Mouse (Mus musculus) kidney, postnatal 0 days (tissue): ENCODE results near the gene Ina. TPM values are rescaled to one million over a fixed set of nuclear protein-coding genes. Genes with fewer than 3 reads are reported as not detected.

Experiments
- ATAC-seq: fragments of 200-750 bp; cut with Nextera tagmentation; replicated peaks from 2 replicates; pipeline ENCODE4 v1.8.0; 2017; ENCODE audit warnings: low read depth, moderate number of reproducible peaks, moderate TSS enrichment, moderate library complexity; ENCODE audit not compliant: low FRiP score
- DNase-seq: peaks from one replicate; pipeline ENCODE4 v3.0.0-alpha.2; 2016; ENCODE audit warnings: low spot score
- H3K27ac ChIP-seq: fragments of 300-500 bp; sonication (generic); 2 replicates; pipeline ENCODE4 v1.5.1; 2014; ENCODE audit warnings: mild to moderate bottlenecking
- H3K27me3 ChIP-seq: fragments of 300-500 bp; sonication (generic); 2 replicates; pipeline ENCODE4 v1.6.1; 2014; ENCODE audit warnings: low read length, mixed read lengths; ENCODE audit not compliant: insufficient read depth
- H3K36me3 ChIP-seq: fragments of 300-500 bp; sonication (generic); 2 replicates; pipeline ENCODE4 v1.6.1; 2014; ENCODE audit warnings: low read length, mixed read lengths; ENCODE audit not compliant: insufficient read depth
- H3K4me1 ChIP-seq: fragments of 300-500 bp; sonication (generic); replicated peaks from 2 replicates; pipeline ENCODE4 v1.6.1; 2014; ENCODE audit warnings: antibody characterized with exemption, low read length, mixed read lengths; ENCODE audit not compliant: insufficient read depth
- H3K4me2 ChIP-seq: fragments of 300-500 bp; sonication (generic); 2 replicates; pipeline ENCODE4 v1.6.1; 2014; ENCODE audit warnings: mild to moderate bottlenecking, low read length, moderate library complexity, mixed read lengths
- H3K4me3 ChIP-seq: fragments of 300-500 bp; sonication (generic); replicated peaks from 2 replicates; pipeline ENCODE4 v1.5.1; 2014; ENCODE audit warnings: low read depth, low read length
- H3K9ac ChIP-seq: fragments of 300-500 bp; sonication (generic); 2 replicates; pipeline ENCODE4 v1.6.1; 2014; ENCODE audit warnings: low read depth, low read length
- H3K9me3 ChIP-seq: fragments of 300-500 bp; sonication (generic); replicated peaks from 2 replicates; pipeline ENCODE4 v1.6.1; 2016; ENCODE audit warnings: low read length, inconsistent platforms, mixed read lengths
- CTCF ChIP-seq: IDR thresholded peaks from 2 replicates; pipeline ENCODE4 v1.5.1; 2016; ENCODE audit warnings: antibody characterized with exemption, low read depth, mild to moderate bottlenecking, moderate library complexity
- WGBS: fragments of 180-500 bp; shearing (Covaris S2); extraction: QIAGEN DNeasy Blood & Tissue Kit; methylation state at CpG from one replicate; pipeline ENCODE4 v1.1.7; 2014; 5-methylcytosine and 5-hydroxymethylcytosine counted together
- polyA plus RNA-seq: library from polyadenylated mRNA; unstranded; fragments of >200 nt; fragmentation: Nextera tagmentation; extraction: Ambion mirVana; gene quantifications from 2 replicates; pipeline ENCODE4 v1.2.1, GENCODE M21; 2015

Ina gene
- polyA plus RNA-seq, 1 experiment from 2014 or later, result 0.24 TPM

- H3K27ac ChIP-seq, result no peak overlapping the region
- H3K36me3 ChIP-seq, result no peaks in the 10 kb centered on the region
- H3K9ac ChIP-seq, result no peak overlapping the region
- H3K4me1 ChIP-seq, result peaks cover 9% of the 10 kb centered on the region
- no peak for DNase-seq
- 5% methylated on average over 9 of the region's 9 CpGs for whole genome bisulfite sequencing
- peaks cover 43% of the 10 kb centered on the region for H3K27me3 ChIP-seq
- TF ChIP-seq CTCF, result no peak
- H3K4me2 ChIP-seq, result no peak overlapping the region
- ATAC-seq, result no peak
- no peak overlapping the region for H3K4me3 ChIP-seq
- no peaks in the 10 kb centered on the region for H3K9me3 ChIP-seq
These were observed 1.5 kb downstream of the Ina start for GRCm38 (mm10) chr19:47015965-47016364.

GRCm38 (mm10) chr19:47016487-47016886, 2.0 kb downstream of the Ina start:
- no peaks in the 10 kb centered on the region for H3K36me3 ChIP-seq
- H3K27me3 ChIP-seq, result peaks cover 43% of the 10 kb centered on the region
- H3K9me3 ChIP-seq, result no peaks in the 10 kb centered on the region
- TF ChIP-seq CTCF, result no peak
- WGBS, result under 1% methylated on average over 15 of the region's 15 CpGs
- no peak overlapping the region for H3K4me2 ChIP-seq
- peaks cover 9% of the 10 kb centered on the region for H3K4me1 ChIP-seq
- DNase-seq, result peak; percentile 92
- no peak for ATAC-seq
- no peak overlapping the region for H3K9ac ChIP-seq
- H3K27ac ChIP-seq, result no peak overlapping the region
- no peak overlapping the region for H3K4me3 ChIP-seq

GRCm38 (mm10) chr19:47017831-47018230, 3.3 kb downstream of the Ina start:
- peaks cover 9% of the 10 kb centered on the region for H3K4me1 ChIP-seq
- H3K9ac ChIP-seq, result no peak overlapping the region
- DNase-seq, result no peak
- no peaks in the 10 kb centered on the region for H3K36me3 ChIP-seq
- H3K27me3 ChIP-seq, result peaks cover 38% of the 10 kb centered on the region
- no peak overlapping the region for H3K4me3 ChIP-seq
- H3K4me2 ChIP-seq, result no peak overlapping the region
- WGBS, result 3% methylated on average over 3 of the region's 3 CpGs
- H3K27ac ChIP-seq, result no peak overlapping the region
- H3K9me3 ChIP-seq, result no peaks in the 10 kb centered on the region
- no peak for ATAC-seq
- no peak for TF ChIP-seq CTCF

GRCm38 (mm10) chr19:47018330-47018729, 3.8 kb downstream of the Ina start:
- H3K36me3 ChIP-seq, result no peaks in the 10 kb centered on the region
- no peak for TF ChIP-seq CTCF
- no peak overlapping the region for H3K9ac ChIP-seq
- peaks cover 33% of the 10 kb centered on the region for H3K27me3 ChIP-seq
- no peak for ATAC-seq
- WGBS, result 27% methylated on average over 2 of the region's 2 CpGs
- no peaks in the 10 kb centered on the region for H3K9me3 ChIP-seq
- no peak for DNase-seq
- H3K27ac ChIP-seq, result no peak overlapping the region
- peaks cover 9% of the 10 kb centered on the region for H3K4me1 ChIP-seq
- H3K4me2 ChIP-seq, result no peak overlapping the region
- H3K4me3 ChIP-seq, result no peak overlapping the region

- H3K36me3 ChIP-seq, result no peaks in the 10 kb centered on the region
- 21% methylated on average over 6 of the region's 6 CpGs for WGBS
- peaks cover 24% of the 10 kb centered on the region for H3K27me3 ChIP-seq
- H3K4me2 ChIP-seq, result no peak overlapping the region
- no peak overlapping the region for H3K27ac ChIP-seq
- no peak overlapping the region for H3K4me3 ChIP-seq
- H3K9ac ChIP-seq, result no peak overlapping the region
- DNase-seq (no peak), ATAC-seq (no peak)
- TF ChIP-seq CTCF, result no peak
- no peaks in the 10 kb centered on the region for H3K9me3 ChIP-seq
- H3K4me1 ChIP-seq, result peaks cover 9% of the 10 kb centered on the region
These were observed 4.8 kb downstream of the Ina start for GRCm38 (mm10) chr19:47019326-47019725.

GRCm38 (mm10) chr19:47022709-47023108, 8.2 kb downstream of the Ina start:
- 77% methylated on average over 4 of the region's 4 CpGs for WGBS
- H3K9me3 ChIP-seq, result no peaks in the 10 kb centered on the region
- no peaks in the 10 kb centered on the region for H3K4me1 ChIP-seq
- TF ChIP-seq CTCF, result no peak
- ATAC-seq (no peak), DNase-seq (no peak)
- peaks cover 4% of the 10 kb centered on the region; the same call in 1 of the 2 replicates for H3K27me3 ChIP-seq
- H3K4me3 ChIP-seq, result no peak overlapping the region
- no peak overlapping the region for H3K9ac ChIP-seq
- no peaks in the 10 kb centered on the region for H3K36me3 ChIP-seq
- H3K27ac ChIP-seq, result no peak overlapping the region
- no peak overlapping the region for H3K4me2 ChIP-seq

GRCm38 (mm10) chr19:47023546-47023945, 9.0 kb downstream of the Ina start:
- Histone ChIP-seq H3K27ac (no peak overlapping the region), H3K4me3 (no peak overlapping the region), H3K4me2 (no peak overlapping the region), H3K9me3 (no peaks in the 10 kb centered on the region), H3K9ac (no peak overlapping the region), H3K4me1 (no peaks in the 10 kb centered on the region), H3K36me3 (no peaks in the 10 kb centered on the region), H3K27me3 (no peaks in the 10 kb centered on the region)
- no peak for TF ChIP-seq CTCF
- ATAC-seq, result no peak
- WGBS, result 82% methylated on average over 13 of the region's 13 CpGs
- DNase-seq, result no peak
